Mouse (Mus musculus) layer of hippocampus, postnatal 25 days (tissue): ENCODE measurements at regions not wholly inside any gene's neighbourhood (a gene's known extent, or its start where the extent isn't known, plus 50 kb on each side); places are given as distances from the start of the nearest gene placed in this dataset.

Source experiments
- DNase-seq, 2 experiments: peaks; one replicate each; pipeline ENCODE4 v3.0.0; 2022; ENCODE audit warnings: mixed read lengths in 2 of 2, low spot score in 1 of 2; ENCODE audit errors: extremely low spot score in 1 of 2

DNA sequence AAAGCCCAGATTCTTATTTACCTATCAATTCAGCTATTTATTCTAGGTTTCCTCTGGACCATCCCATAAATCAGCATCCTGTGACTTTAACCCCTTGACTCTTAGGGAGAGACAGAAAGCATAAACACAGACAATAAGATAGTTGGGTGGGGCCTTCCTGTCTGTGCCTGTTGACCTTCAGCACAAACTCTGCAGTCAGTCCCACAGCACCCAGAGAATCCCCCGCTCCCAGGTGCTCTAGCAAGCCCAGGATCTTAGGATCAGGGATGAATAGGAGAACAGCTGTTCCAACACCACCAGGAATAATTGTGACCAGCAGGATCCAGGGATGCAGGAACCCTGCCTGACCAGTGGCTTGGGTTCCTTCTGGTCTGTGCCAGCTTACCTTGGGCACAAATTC, 107.8 kb downstream of the Basp1 start:
- no peak for DNase-seq

DNA sequence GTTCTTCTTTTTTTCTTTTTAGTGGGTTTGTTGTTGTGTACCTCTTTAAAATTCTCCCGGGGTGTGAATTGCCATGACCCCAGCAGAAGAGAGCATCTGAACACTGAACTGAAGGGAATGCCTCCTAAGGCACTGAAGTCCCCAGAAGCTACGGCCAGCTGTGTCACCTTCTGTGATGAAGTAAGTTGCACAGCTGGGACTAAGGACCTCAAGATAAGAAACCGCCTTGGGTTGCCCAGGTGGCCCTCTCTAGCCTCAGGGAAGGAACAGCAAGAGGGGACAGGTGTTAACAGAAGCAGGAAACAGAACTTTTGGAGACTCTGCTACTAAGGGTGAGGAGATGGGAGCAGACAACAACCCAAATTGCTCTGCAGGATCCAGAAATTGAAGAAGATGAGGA, 110.2 kb downstream of the Basp1 start:
- no peak for DNase-seq

DNA sequence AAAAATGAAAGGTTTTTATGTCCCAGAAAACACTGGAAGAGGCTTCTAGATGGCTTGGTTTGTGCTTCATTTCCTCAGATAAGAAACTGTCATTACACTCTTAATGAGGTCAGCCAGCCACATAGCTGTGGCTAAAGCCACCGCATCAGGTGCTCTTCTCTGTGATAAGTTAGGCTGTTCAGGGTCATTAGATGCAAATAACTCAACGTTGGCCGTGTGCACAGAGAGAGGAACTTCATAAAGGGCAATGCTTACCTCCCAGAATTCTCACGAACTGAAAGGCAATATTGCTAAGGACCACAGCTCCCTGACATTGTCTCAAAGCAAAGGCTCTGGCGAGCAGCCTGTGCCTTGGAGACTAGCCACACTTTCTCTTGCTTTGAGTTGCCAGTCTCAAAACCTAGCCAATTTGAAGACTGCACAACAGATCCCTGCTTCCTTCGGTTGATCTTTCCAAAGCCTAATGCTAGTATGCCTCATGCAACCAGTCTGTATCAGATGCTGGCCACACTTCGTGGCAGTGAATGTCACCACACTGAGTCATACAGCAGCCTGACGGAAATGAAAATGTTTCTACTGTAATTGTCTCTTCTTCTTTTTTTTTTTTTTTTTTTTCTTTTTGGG, 110.8 kb downstream of the Basp1 start:
- no peak for DNase-seq

DNA sequence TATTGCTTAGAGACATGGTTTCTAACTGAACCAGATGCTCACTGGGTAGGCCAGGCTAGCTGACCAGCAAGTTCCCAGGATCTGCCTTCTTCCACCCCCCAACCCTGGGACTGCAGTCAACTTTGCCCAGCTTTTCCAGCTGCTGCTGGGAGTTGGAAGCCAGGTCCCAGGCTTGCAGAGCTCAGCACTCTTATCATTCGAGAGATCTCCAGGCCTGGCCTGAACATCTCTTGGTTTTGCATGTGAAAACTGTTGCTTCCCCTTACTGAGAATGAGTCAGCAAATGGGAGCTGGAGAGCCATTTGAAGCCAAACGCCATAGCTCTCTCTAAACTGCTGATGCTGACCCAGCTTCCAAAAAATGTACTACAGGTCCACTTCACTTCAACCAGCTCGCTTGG, 111.8 kb downstream of the Basp1 start:
- no peak for DNase-seq

DNA sequence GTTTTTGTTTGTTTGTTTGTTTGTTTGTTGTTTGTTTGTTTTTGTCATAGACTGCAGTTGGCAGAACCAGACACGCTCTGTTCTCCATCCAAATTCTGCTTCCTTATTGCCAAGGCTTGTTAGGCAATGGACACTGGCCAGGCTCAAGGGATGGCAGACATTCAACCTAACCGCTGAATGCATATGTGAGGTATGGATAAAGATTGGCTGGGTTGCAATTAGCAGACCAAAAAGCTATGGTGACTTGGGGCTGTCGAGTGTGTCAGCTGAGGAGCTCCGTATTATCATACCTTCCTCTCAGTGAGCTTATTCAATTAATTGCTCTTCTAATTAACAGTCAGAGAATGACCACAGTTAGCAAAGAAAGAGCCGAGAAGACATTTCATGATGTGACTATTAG, 116.3 kb downstream of the Basp1 start:
- no peak for DNase-seq

DNA sequence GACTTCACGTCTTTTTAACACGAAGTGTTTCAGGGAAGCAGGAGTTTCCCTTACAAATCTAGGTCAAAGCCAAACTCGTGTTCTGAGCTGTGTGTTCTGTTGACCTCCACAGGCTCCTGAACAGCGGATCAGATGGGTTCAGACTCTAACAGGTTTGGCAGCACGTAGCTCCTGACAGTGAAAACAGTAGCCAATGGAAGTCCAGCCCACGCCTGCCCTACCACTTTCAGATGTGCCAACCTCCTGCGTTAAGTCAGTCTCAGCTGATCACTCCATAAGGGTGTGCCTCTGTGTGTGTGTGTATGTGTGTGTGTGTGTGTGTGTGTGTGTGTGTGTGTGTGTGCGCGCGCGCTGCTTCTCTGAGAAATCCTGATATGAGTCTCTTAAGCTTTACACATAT, 116.8 kb downstream of the Basp1 start:
- no peak for DNase-seq

DNA sequence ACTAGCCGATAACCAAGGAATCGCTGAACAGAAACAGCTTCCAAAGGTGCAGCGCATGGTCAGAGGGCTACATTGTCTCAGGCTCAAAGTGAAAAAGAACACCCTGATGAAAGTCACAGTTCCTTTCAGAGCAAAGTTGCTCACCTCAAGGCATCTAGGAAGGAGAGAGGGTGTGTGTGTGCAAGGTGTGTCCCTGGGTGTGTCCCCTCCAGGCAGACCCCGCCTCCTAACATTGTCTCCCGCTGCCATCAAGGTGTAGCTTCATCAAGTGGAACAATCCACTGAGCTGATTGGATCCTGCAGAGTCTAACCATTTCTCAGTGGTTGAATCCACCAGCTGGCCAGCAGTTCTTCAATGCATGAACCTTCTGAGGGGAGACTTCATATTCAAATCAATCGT, 117.8 kb downstream of the Basp1 start:
- no peak for DNase-seq

DNA sequence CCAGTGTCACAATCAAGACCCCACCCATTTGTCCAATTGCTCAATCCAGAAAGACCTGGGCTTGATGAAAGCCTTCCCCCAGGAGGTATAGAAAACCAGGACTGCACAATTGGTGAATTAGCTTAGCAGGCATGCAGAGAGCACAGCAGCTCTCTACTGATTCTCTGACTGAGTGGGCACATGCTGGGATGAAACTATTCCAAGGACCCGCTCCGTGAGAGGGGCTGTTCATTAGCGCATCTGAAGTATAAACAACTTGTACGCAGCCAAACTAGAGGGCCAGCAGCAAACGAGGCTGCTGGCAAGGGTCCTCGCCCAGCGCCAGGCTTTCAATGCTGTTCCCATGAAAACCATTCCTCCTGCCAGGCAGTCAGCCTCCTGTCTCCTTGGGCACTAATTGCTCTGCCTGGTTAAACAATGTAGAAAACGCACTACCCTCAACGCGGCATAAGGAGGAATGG, 122.3 kb downstream of the Basp1 start:
- DNase-seq: peak in 1 of 2 experiments; percentile 27

DNA sequence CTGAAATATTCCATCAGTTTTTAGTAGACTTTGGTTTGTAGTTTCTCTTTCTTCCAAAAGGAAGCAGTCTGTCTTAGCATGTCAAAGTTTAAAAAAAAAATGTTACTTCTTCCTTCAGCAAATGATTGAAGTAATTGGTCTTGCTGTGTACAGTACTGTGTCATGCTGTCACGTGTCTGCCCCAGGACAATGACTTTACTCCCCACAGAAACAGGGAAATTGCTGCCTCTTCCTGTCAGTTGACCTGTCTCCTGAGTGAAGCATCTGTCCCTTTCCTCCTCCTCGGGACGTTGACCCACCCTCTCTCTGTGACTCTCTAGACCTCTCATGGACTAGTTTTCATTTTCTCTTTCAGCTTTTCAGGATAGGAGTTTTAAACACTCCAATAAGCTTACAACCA, 125.7 kb downstream of the Basp1 start:
- no peak for DNase-seq

DNA sequence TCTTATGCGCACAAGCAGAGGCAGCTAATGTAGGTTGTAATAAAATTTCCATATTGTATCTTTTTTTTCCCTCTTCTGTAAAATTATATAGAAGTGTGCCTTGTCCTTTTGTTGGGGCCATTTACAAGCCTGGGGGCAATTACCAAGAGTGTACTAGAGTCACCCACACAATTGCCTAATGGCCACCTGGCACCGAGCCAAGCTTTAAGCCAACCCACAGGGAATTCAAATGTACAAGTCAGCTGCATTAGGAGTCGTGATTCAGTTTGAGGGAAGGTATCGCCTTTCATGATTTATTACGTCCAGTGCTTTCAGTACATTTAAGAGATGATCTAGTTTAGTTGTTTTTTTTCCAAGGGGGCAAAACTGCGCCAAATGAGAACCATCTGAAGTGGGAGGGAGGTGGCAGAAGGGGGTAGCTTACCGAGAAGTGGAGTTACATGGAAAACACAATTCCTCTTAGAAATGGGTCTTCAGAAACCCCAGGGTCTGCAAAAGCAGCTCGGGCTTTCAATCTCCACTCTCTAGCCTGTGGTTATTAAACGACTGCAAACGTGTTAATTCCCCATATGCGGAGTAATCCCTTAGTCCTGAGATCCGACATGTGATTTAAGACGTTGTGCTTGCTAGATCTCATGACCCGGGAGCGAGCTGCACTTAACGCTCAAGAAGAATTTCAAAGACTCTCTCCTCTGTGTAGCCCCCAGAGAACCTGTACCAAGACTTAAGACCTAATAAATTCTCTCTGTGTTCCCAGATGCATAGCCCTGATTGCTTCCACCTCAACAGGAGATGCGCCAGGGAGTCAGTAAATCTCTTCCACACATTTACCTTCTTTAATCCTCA, 129.0 kb downstream of the Basp1 start:
- no peak for DNase-seq

DNA sequence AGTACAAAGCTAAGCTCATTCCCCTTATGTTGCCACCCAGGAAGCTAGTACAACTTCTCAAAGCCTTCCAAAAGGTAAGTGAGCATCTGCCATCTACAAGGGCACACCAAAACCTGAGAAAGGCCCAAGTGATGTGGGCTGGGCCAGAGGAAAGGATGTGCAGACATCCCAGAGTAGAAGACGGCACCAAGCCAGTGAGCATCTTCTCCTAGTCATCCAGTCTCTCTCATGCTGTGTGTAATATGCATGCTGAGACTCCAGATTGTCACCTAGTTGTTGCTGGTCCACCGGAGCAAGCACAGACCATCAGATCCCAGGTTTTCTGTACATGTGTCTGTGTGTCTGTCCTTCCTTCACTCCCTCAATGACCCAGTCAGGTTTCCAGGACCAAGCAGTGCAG, 129.9 kb downstream of the Basp1 start:
- DNase-seq: no peak

DNA sequence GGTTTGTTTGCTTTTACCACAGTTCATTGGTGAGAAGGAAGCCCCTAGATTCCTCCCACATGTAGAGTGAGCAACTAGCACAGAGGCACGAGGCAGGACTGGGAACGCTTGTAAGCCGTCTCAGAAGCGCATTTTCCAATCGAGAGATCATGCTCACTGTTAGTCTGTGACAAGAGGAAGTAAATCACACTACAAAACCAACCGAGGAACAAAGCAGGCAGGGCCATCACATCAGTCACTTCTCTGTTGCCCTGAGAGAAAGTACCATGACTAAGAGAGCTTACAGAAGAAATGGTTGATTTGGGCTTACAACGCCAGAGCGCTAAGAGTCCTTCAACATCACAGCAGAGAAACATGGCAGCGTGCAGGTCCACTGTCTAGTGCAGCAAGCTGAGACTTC, 131.2 kb downstream of the Basp1 start:
- no peak for DNase-seq

DNA sequence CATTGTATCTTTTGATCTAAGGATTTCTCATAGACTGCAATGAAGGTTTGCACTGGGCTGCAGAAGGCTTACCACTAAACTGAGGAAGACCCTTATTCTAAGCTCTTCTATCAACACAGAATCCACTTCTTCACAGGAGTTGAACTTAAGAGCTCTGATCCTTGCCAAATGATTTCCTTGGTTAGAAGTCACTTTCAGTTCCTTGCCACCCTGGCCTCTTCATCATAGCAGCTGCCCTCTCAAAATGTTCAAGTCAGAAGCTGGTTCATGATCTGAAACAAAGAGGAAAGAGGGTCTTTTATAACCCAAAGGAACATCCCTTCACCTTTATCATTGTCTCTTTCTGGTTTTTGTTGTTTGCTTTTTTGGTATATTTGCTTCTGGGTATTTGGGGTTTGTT, 131.6 kb downstream of the Basp1 start:
- no peak for DNase-seq

DNA sequence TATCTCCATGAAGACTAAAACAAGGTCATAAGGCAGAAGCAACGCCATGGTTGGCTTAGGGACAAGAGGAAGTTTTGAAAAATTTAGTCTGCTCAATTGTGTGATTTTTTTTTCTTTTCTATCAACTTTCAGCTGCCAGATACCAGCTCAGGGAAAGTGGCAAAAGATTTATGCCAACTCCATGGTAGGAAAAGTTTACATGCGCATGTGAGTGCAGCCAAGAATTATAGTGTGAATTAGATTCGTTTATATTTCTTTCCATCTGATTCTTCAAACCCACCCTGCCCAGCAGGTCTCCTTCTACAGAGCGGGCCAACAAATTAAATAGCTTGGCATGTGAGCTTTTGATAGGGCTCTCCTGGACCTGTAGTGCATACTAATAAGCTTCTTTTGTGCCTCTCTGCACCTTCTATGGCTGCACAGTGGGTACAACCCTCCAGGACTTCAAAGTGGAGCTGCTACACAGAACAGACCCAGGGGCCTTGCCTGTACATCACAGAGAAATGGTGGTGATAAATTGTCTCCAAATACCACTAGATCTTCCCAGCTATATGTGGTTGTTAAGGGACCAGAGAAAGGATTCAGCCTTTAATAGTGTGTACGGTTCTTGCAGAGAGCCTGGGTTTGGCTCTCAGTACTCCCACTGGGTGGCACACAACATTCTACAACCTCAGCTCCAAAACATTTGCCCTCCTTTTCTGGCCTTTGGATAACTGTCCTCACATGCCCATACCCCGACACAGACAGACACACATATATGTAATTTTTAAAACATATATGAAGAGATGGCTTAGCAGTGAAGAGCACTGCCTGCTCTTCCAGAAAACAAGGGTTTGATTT, 135.0 kb downstream of the Basp1 start:
- no peak for DNase-seq

DNA sequence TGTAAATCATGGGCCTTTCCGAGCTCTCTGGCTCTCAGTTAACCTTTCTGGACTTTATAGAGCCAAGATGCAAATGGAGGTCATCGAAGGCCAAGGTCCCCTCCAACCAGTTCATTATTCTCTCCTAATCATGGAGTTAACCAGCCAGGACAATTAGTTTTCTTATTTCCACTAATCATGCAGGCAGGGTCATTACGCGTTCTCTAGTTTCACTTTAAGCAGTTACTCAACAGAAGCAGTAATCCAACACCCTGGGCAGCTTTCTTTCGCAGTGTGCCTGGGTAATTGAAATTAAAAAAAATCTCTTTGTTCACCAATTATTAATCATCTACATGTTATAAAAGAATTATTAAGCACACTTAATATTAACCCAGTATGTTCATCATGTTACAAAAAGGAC, 137.3 kb downstream of the Basp1 start:
- no peak for DNase-seq

DNA sequence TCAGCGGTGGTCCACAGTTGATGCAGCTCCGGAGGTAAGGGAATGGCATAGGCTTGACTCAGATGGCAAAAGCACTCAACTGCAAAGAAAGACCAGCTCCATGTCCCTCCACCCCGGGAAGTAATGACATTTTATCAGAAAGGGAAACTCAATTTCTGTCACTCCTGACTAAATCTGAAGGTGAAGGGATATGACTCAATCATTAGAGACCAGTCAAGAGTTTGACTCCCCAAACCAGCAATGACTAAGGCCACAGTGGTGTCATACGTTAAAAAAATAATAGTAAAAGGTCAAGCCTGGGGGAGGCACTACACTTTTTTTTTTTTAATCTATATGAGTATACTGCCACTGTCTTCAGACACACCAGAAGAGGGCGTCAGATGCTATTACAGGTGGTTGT, 141.7 kb downstream of the Basp1 start:
- no peak for DNase-seq

DNA sequence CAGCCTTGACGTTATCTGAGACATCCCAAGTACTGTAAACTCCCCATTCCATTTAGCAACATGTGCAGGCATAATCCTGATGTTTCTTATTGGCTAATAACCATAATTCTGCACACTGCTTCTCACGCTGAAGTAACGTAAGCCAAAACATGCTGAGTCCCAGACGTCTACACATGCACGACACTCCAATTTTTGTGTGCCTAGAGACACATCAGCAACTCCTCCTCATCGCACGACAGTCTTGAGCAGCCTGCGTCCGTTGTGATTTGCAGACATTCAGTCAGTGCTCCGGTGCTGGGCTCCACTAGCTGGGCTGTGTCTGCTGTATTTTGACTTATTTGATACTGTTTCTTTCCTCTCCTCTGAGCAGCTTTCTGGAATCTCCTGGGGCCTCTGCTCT, 143.2 kb downstream of the Basp1 start:
- no peak for DNase-seq

DNA sequence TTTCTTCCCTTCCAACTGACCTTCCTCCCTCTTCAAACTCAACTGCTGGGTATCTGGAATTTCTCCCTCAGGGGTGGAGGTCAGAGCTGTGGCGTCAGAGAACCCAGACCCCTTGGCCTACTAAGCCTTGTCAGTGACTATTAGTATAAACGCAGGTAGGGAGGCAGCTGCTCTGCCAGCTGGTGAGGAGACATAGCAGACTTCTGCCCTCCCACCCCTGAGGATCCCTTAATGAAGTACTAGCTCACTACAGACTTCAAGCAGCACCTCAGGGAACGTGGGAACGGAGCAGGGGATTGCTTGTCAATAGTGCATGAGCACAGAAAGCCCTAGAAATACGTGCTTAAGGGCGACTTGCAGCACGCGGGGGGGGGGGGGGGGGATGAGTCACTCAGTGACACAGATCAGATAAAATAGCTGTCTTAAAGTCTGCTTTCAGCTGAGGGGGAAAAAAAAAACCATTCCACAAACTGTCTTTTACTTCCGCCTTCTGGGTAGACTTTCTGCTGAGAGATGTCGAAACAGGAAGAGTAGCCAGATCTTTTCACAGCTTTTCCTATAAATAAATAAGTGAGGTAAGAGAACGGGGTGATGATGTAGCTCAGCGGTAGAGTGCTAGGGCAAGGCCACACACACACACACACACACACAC, 144.1 kb downstream of the Basp1 start:
- no peak for DNase-seq

DNA sequence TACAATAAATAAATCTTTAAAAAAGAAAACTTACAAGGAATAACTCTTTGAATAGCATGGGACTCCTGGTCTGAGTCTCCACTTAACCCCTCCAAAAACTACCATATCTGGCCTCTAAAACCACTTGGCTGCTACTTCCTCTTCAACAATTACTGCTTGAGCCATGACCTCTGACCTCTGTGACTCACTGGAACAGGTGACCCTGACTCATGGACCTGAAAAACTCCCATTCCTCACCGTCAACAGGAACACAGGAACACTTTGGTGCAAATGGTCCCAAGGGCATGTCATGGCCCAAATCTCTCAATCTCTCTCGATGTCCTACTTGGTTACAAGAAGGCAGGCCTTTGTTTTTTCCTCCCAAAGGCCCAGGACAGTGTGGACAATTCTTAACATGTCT, 145.1 kb downstream of the Basp1 start:
- DNase-seq: no peak

DNA sequence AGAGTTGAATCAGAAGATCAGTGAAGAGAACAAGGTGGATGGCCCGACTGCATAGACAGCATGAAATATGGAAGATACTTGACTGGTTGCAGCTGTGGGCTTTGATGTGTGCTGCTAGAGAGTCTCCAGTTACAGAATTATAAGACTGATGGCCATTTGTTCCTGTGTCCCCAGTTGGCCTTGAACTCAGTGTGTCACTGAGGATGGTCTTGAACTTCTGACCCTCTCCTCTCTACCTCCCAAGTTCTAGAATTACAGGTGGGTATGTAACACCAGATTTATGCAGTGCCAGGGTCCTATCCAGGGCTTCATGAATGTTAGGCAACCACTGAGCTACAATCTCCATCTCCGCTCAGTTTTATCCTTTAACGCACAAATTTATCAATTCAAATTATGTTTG, 146.1 kb downstream of the Basp1 start:
- no peak for DNase-seq
